Mouse (Mus musculus): ENCODE measurements around the gene Cyfip1.
"Not testable (repeated sequence)": the region's sequence is repeated elsewhere in the genome, so short reads cannot be mapped to it uniquely, and the experiment has no call there.

The Cyfip1 gene

DNA sequence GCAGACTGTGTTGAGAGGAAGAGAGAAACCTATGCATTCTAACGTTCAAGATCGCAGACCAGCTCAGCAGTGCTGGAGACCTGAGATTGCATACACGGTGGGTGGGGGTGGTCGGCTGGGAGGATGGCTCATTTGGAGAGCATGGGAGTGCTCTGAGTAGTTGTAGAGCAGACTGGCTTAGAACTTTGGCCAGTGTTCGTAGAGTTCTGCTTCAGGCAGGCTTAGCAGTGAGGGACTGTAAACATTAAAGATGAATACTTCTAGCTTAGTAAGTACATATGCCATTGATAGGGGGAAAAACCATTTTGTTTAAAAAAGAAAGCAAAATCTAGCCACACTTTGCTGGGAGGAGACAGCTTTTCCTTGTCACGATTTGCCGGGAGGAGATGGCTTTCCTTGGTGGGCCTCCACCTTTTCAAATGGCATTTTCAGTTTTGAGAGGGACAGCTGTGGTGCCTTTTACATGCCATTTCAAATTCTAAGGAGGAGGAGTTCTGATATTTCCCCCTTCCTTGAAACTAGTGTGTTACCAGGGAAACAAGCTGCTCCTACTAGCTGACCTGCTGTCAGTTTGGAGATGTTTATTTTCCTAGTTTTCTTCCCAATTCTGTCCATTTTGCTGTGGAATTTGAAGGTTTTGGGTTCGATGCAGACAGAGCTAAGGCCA, 24.3 kb downstream of the Cyfip1 start:
- no peak for DNase-seq

DNA sequence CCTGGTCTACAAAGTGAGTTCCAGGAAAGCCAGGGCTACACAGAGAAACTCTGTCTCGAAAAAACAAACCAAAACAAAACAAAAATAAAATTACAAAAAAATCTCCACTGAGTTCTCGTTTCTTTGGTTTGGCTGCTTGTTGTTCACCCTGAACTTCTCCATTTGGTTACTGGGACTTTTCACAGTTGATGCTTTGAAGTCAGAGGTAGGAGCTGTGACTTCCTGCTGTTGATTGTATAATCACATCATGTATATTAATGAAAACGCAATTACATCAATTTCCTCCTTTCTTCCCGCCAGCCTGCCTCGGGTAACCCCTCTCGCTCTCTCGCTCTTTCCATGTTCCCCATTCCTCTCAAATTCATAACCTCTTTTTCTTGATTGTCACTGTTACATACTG, 26.7 kb downstream of the Cyfip1 start:
- no peak for DNase-seq

DNA sequence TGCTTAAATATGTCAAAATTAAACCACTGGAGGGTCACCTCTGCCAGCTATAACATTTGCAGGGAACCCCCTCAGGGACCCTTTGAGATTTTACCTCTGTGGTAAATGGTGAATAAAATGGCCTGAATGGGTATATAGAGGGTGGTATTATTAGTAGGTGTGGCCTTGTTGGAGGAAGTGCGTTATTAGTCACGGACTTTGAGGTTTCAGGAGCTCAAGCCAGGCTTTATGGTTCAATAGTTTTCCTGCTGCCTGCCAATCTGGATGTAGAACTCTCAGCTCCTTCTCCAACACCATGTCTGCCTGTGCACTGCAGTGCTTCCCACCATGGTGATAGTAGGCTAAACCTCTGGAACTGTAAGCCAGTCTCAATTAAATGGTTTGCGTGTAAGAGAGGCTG, 27.7 kb downstream of the Cyfip1 start:
- peak; percentile 31 for DNase-seq

DNA sequence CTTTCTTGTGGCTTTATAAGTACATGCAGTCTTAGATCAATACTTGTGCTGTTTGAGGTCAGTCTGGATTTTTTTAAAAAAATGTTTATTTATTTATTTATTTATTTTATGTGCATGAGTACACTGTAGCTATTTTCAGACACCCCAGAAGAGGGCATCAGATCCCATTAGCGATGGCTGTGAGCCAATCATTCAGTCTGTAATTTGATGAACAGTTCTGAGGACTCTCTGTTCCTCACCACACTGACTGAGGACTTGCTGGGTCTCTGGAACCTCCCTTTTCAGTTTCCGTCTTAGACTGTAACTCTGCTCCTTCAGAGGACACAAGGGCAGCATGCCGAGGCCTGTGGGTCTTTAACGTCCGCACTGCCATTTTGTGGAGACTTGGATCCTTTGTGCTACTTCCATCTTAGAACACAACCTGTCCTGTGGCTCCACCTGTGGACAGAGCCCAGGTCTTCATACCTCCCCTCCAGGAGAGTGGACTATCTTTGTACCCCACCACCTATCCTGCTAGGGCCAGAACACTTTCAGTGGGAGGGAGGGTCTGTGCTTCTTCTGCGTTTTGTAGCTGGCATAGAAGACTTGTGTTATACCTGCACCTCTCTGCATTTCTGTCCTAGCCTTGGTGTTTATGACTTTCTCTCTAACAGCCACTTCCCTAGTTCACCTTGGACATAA, 28.9 kb downstream of the Cyfip1 start:
- no peak for DNase-seq

DNA sequence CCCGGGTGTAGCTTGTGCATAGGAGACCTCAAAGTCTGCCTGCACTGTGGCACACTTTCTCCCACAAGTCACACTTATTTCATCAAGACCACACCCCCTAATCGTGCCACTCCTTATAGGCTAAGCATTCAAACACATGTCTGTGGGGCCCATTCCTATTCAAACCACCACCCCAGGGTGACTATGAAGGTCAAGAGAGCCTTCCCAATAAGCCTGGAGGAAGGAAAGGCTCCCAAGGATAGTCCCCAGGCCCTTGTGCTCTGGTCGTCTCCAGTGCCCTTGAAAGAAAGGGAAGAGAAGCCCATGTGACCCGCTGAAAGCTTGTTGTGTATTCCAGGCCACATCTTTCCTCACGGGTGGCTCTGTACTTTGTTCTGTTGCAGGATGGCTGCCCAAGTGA, 29.9 kb downstream of the Cyfip1 start:
- DNase-seq = no peak

DNA sequence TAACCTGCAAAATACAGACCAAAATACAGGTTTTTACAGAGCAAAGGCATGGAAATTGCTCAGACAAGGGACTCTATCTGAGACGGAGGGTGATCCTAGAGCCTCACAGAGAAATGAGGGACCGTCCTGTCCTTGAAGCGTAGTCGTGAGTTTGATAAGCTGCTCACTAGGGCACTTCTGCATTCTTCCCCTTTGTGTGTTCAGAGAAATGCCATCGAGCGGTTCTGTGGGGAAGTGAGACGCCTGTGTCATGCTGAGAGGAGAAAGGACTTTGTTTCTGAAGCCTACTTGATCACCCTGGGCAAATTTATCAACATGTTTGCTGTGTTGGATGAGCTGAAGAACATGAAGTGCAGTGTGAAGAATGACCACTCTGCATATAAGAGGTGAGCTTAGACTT, 33.2 kb downstream of the Cyfip1 start:
- no peak for DNase-seq

DNA sequence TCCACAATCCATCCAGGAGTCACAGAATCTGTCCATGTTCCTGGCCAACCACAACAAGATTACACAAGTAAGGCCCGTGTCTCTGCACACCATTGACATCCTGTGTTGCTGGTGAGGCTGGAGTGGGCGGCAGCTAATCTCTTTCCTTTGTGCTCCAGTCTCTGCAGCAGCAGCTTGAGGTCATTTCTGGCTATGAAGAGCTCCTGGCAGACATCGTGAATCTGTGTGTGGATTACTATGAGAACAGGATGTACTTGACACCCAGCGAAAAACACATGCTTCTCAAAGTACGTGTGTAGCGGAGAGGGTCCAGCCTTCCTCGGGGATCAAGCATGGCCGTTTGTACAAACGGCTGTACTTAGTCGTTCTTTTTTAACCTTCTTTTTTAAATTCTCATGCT, 36.2 kb downstream of the Cyfip1 start:
- DNase-seq = peak; percentile 6

DNA sequence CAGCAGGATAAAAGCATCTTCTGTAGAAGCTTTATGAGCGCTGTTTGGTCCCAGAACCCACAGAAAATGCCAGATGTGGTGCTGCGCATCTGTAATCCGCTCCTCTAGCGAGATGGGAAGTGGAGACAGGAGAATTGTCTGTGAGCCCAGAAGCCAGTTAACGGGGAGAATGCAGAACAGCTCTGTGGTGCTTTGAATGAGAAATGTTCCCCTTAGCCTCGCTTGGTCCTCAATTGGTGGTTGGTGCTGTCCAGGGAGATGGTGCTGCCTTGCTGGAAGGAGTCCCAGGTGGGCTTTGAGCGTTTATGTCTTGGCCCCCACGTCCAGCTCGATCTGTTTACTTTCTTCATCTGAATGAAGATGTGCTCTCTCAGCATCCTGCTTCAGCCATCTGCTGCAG, 39.3 kb downstream of the Cyfip1 start:
- DNase-seq = no peak

DNA sequence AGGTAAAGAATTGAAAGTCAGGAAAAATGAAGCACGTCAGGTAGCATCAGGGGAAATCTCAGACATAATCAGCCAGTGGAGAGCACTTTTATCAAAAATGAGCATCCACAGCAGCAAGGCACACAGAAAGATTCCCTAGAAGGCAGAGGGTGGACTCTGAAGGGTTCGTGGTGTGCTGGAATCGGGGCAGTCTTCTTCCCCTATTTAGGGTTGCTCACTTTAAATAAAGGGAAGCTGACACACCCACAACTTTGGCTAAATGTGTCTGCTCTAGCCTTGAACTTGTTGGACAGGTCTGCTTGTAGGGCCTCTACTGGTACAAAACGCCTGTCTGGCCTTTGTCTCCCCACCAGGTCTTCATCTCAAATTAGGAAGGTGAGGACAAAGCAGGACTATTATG, 47.1 kb downstream of the Cyfip1 start:
- no peak for DNase-seq

DNA sequence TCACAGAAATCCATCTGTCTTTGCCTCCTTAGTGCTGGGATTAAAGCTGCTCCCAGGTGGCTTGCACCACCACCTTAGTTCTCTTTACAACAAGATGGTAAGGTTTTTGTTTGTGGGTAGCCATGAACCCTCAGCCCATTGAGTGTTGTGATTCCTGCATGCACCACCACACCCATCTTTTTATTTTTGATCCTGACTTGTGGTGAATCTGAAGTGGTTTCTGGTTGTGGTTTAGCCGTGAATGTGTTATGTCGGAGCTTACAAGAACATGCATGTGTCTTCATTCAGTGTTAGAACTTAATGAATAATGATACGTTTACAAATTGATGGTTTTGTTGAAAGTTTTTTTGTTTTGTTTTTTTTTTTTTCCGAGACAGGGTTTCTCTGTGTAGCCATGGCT, 48.5 kb downstream of the Cyfip1 start:
- no peak for DNase-seq

DNA sequence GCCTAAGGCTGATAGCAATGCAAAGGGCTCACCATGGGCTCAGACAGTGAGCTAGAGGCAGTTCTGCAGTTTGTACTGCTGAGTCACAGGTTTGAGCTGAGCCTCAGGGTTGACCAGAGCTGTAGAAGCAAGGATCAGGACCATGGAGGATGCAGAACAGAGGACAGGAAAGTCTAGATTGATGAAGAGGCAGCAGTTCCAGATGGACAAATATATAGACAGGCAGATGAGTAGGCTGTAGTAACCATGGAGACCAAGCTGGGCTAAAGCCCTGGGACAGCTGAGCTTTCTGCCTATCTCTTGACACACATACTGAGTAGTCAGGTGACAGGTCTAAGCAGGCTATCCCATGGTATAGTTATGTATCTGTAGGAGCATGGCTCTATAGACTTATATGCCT, 49.2 kb downstream of the Cyfip1 start:
- no peak for DNase-seq

DNA sequence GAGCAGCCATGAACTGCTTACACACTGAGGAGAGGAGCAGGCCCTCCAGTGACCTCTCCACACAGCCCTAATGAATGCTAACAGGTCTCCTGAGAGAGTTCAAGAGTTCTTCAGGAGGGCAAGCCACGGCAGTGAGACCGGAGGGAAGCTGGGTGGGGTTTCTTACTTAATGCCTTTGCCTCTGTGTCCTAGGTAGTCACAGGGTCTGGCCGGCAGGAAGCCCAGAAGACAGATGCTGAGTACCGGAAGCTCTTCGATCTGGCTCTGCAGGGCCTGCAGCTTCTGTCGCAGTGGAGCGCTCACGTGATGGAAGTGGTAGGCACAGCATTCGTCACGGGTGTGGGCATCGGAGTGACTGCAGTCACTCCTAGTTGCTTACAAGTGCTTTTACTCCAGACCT, 50.3 kb downstream of the Cyfip1 start:
- DNase-seq = peak; percentile 15

DNA sequence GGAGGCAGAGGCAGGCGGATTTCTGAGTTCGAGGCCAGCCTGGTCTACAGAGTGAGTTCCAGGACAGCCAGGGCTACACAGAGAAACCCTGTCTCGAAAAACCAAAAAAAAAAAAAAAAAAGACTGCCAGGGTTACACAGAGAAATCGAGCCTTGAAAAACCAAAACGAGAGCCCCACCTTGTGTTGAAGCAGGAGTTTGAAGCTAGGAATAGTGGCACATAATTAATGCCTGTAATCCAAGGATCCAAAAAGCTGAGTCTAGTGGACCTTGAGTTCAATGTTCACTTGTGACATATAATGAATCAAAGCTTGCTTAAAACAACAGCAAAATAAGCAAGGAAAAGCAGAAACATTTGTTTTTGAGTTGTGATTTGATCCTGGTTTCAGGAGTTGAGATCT, 62.2 kb downstream of the Cyfip1 start:
- no peak for DNase-seq

DNA sequence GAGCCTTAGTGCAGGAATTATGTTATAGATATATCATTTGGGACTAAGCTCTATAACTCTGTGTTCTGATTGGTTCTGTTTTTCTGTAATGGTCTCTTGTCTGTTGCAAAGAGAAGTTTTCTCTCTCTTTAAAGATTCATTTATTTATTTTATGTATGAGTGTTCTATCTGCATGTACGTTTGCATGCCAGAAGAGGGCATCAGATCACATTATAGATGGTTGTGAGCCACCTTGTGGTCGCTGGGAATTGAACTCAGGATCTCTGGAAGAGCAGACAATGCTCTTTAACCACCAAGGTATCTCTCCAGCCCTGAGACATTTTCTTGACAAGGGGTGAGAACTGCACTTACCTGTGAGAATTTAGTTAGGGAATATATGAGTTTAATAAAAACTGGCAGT, 63.9 kb downstream of the Cyfip1 start:
- no peak for DNase-seq

DNA sequence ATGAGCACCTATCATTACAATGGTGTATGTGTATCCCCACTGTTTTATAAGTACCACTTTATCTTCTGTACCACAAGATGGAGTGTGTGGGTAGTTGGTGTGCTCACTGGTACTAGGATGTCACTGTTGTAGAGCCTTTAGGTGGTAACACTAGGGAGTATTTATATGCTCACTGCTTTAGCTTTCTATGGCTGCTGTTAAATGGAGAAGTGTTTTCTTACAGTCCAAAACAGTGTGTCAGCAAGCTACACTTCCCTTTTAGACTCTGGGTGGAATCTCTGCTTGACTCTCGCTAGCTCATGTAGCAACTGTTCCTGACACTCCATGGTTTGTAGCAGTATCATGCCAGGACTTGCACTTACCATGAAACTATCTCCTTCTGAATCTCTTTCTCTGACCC, 68.0 kb downstream of the Cyfip1 start:
- no peak for DNase-seq

DNA sequence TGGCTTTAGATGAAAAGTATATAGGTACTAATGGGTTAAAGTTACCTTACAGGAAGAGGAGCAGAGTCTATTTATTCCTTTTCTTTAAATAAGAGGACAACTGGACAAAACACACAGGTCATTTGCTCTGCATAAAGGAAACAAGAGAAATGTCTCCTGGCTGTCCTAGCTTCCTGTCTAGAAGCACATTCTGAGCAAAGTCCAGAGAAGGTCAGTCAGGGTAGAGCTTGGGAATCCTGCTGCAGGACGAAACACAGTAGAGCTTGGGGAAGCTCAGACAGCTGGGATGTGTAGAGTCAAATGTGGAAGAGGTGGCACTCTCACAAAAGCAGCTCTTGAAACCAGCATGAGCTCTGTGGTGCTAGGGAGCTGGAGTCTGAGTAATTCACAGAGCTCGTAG, 68.8 kb downstream of the Cyfip1 start:
- peak; percentile 30 for DNase-seq

DNA sequence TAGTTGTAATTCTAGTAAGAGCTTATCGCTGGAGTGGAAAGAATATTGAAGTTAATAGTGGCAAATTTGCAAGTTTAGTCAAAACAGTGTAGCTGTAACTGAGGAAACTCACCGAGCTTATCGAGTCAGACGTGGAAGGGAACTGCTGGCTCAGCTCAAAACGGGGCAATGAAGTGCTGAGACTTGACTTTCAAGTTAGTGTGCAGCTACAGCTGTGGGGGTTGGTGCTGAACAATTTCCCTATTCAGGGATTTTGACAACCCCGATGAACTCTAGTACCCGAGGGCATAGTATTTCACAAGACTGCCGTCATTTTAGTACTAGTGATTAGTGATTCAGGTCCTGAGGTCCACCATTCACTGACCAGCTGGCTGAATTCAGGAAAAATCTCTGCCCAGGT, 69.8 kb downstream of the Cyfip1 start:
- DNase-seq = peak; percentile 78

DNA sequence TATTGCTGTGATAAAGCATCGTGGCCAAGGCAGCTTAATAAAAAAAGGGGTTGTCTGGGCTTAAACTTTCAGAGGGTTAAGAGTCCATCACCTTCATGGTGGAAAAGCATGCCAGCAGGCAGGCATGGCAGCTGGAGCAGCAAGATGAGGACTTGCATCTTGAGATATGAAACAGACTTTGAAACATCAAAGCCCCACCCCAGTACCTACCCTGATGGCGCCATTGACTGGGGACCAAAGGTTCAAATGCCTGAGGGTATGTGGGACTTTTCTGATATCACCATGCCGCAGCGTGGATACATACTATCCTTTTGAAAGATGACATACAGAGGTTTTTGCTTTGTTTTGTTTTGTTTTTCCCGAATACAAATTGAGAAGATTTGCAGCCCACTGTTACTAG, 70.6 kb downstream of the Cyfip1 start:
- DNase-seq = no peak

DNA sequence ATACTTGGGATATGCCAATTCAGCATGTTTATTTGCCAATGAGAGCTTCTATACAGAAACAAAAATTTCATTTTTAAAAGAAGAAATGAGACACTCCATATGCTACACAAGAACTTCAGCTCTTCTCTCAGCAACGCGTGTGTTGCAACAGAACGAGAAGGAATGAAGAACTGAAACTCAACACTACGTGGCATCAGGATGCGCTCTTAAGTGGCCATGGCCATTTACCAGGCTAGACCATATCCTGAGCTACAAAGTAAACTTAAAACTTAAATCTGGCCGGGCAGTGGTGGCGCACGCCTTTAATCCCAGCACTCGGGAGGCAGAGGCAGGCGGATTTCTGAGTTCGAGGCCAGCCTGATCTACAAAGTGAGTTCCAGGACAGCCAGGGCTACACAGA, 76.8 kb downstream of the Cyfip1 start:
- DNase-seq = not testable (repeated sequence)

DNA sequence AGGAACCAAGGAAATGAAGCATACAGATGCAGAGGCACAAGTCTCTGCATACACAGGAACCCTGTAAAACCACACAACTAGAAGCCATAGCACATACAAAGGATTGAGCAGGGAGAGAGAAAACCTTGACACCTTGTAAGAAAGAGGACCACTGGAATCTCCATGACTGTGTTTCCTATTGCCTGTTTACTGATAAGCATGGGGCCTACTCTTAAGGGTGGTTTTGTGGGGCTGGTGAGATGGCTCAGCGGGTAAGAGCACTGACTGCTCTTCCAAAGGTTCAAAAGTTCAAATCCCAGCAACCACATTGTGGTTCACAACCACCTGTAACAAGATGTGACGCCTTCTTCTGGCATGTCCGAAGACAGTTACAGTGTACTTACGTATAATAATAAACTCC, 85.7 kb downstream of the Cyfip1 start:
- no peak for DNase-seq

DNA sequence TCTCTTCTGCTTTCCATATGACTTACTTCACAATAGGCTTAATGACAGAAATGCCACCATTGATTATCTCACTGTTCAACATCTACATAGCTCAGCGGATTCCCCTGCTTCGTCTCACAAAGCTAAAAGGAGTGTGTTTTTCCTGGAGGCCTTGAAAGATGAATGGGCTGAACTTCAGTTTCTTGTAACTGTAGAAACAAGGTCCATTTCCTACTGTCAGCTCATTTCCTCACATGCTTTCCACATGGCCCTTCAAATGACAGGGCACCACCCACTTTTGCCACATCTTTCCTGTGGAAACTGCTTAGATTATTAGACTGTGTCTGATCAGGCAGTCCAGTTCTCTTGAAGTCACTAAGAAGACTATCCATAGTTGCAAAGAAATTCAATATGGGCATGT, 87.1 kb downstream of the Cyfip1 start:
- no peak for DNase-seq

DNA sequence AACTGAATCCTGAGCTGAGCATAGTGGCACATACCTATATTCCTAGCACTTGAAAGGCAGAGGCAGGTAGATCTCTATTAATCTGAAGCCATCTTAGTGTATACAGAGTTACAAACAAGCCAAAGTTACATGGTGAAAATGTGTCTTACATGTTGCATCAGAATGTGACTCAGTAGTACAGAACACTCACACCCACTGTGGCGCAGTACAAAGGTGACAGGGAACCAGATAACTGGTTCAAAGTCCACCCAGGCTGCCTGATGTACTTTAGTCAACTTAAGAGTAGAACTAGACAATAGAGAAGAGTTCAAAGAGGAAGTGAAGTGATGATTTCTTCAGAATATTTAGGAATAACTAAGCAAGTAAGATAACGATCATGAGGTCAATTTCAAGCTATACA, 93.5 kb downstream of the Cyfip1 start:
- no peak for DNase-seq

DNA sequence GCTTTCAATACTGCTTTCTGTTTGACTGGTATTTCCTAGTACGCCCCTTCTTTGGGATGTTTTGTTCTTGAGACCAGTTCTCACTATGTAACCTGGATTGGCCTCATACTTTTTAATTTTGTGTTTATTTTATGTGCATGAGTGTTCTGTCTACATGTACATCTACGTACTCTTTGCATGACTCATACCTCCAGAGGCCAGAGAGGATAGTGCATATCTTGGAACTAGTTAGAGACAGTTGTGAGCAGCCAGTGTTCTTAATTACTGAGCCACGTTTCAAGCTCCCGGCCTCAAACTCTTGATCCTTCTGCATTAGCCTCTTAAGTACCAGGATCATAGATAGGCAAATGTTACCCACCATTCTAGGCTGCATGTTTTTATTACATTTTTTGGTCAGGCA, 96.8 kb downstream of the Cyfip1 start:
- DNase-seq = no peak

DNA sequence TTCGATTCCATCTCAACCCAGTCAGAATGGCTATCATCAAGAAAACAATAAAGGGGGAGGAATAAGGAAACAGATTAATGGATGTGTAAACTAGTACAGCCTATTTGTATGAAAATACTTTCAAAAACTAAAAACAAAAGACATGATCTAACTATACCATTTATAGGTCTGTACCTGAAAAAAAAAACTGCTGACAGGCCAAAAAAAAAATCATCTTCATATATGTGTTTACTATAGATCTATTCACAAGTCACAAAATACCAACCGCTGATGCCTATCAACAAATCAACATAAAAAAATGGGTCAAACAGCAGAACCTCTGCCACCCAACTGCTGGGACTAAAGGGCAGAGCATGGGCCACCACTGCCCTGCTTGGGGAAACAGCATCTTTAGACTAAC, 114.5 kb downstream of the Cyfip1 start:
- DNase-seq = no peak

DNA sequence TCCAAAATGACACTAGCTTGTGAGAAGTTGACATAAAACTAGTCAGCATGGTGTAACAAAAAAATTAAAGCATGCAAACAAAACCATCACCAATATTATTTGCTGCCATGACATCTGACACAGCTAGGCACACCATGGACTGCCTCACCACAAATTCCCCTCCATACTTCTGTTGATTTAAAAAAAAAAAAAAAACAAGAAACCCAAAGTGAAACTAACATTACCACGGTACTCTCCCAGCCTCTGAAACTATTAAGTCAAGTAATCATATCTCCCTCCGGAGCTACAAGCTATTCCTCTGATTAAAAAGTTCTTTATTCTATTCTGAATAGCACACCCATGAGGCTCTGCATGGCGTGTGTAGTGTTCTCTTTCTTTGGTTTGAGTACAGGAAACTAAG, 115.6 kb downstream of the Cyfip1 start:
- no peak for DNase-seq

All from kidney, adult 11 months (tissue).